Mouse (Mus musculus): ENCODE measurements around the gene Lrrc1.

Lrrc1 gene

GRCm38 (mm10) chr9:77459365-77459764 is 85.3 kb downstream of the Lrrc1 start:
- DNase-seq: no peak

- no peak for DNase-seq
These were observed 88.4 kb downstream of the Lrrc1 start for GRCm38 (mm10) chr9:77456169-77456826.

GRCm38 (mm10) chr9:77455439-77456168 is 89.1 kb downstream of the Lrrc1 start:
- no peak for DNase-seq

GRCm38 (mm10) chr9:77452046-77452807 is 92.4 kb downstream of the Lrrc1 start:
- DNase-seq: no peak

- no peak for DNase-seq
These were observed 94.2 kb downstream of the Lrrc1 start for GRCm38 (mm10) chr9:77450447-77450846.

GRCm38 (mm10) chr9:77444876-77445275 is 99.8 kb downstream of the Lrrc1 start:
- no peak for DNase-seq

GRCm38 (mm10) chr9:77439371-77439770 is 105.3 kb downstream of the Lrrc1 start:
- DNase-seq: no peak

- DNase-seq: no peak
These were observed 105.8 kb downstream of the Lrrc1 start for GRCm38 (mm10) chr9:77438836-77439271.

- no peak for DNase-seq
These were observed 107.5 kb downstream of the Lrrc1 start for GRCm38 (mm10) chr9:77437131-77437530.

- DNase-seq: no peak
These were observed 109.7 kb downstream of the Lrrc1 start for GRCm38 (mm10) chr9:77434965-77435364.

- DNase-seq: no peak
These were observed 111.2 kb downstream of the Lrrc1 start for GRCm38 (mm10) chr9:77433476-77433875.

- DNase-seq: no peak
These were observed 112.6 kb downstream of the Lrrc1 start for GRCm38 (mm10) chr9:77432030-77432429.

GRCm38 (mm10) chr9:77430413-77431087 is 114.1 kb downstream of the Lrrc1 start:
- DNase-seq: no peak

- DNase-seq: no peak
These were observed 115.2 kb downstream of the Lrrc1 start for GRCm38 (mm10) chr9:77429230-77430015.

- DNase-seq: no peak
These were observed 115.9 kb downstream of the Lrrc1 start for GRCm38 (mm10) chr9:77428748-77429140.

- no peak for DNase-seq
These were observed 116.4 kb downstream of the Lrrc1 start for GRCm38 (mm10) chr9:77428115-77428747.

- no peak for DNase-seq
These were observed 117.2 kb downstream of the Lrrc1 start for GRCm38 (mm10) chr9:77427292-77428114.

GRCm38 (mm10) chr9:77426110-77426509 is 118.6 kb downstream of the Lrrc1 start:
- DNase-seq: no peak

GRCm38 (mm10) chr9:77425553-77425952 is 119.1 kb downstream of the Lrrc1 start:
- DNase-seq: no peak

- no peak for DNase-seq
These were observed 124.5 kb downstream of the Lrrc1 start for GRCm38 (mm10) chr9:77420200-77420585.
